Mouse (Mus musculus) midbrain, postnatal 0 days (tissue): ENCODE measurements at regions not wholly inside any gene's neighbourhood (a gene's known extent, or its start where the extent isn't known, plus 50 kb on each side); places are given as distances from the start of the nearest gene placed in this dataset.

Experiments used
- ATAC-seq: fragments of 200-750 bp; cut with Nextera tagmentation; 2 replicates; pipeline ENCODE4 v1.8.0; 2017; ENCODE audit warnings: moderate number of reproducible peaks, mild to moderate bottlenecking, moderate TSS enrichment, moderate library complexity; ENCODE audit not compliant: low FRiP score
- DNase-seq: peaks from one replicate; pipeline ENCODE4 v3.0.0-alpha.2; 2015; ENCODE audit warnings: low spot score
- H3K27ac ChIP-seq: fragments of 300-500 bp; sonication (generic); 2 replicates; pipeline ENCODE4 v1.5.1; 2014; ENCODE audit warnings: low read depth, mild to moderate bottlenecking, low read length, mixed read lengths
- H3K27me3 ChIP-seq: fragments of 300-500 bp; sonication (generic); 2 replicates; pipeline ENCODE4 v1.6.1; 2014; ENCODE audit warnings: low read length, control low read depth, mixed read lengths; ENCODE audit not compliant: insufficient read depth
- H3K36me3 ChIP-seq: fragments of 300-500 bp; sonication (generic); 2 replicates; pipeline ENCODE4 v1.6.1; 2014; ENCODE audit warnings: low read length, control low read depth, mixed read lengths; ENCODE audit not compliant: insufficient read depth
- H3K4me1 ChIP-seq: fragments of 300-500 bp; sonication (generic); 2 replicates; pipeline ENCODE4 v1.6.1; 2014; ENCODE audit warnings: mild to moderate bottlenecking, control low read depth, antibody characterized with exemption, low read length, mixed read lengths; ENCODE audit not compliant: insufficient read depth
- H3K4me2 ChIP-seq: fragments of 300-500 bp; sonication (generic); 2 replicates; pipeline ENCODE4 v1.6.1; 2014; ENCODE audit warnings: low read depth, mild to moderate bottlenecking, low read length, mixed read lengths; ENCODE audit not compliant: poor library complexity, severe bottlenecking
- H3K4me3 ChIP-seq: fragments of 300-500 bp; sonication (generic); 2 replicates; pipeline ENCODE4 v1.5.1; 2014; ENCODE audit warnings: low read depth, mild to moderate bottlenecking, low read length, moderate library complexity
- H3K9ac ChIP-seq: fragments of 300-500 bp; sonication (generic); replicated peaks from 2 replicates; pipeline ENCODE4 v1.6.1; 2014; ENCODE audit warnings: mild to moderate bottlenecking, low read length, moderate library complexity, mixed read lengths; ENCODE audit not compliant: poor library complexity, severe bottlenecking
- H3K9me3 ChIP-seq: fragments of 300-500 bp; sonication (generic); 2 replicates; pipeline ENCODE4 v1.6.1; 2016; ENCODE audit warnings: low read length, control low read depth
- CTCF ChIP-seq: IDR thresholded peaks from 2 replicates; pipeline ENCODE4 v1.5.1; 2016; ENCODE audit warnings: antibody characterized with exemption, mild to moderate bottlenecking
- WGBS: fragments of 180-500 bp; shearing (Covaris S2); extraction: QIAGEN DNeasy Blood & Tissue Kit; methylation state at CpG from one replicate; pipeline ENCODE4 v1.1.7; 2014; 5-methylcytosine and 5-hydroxymethylcytosine counted together

GRCm38 (mm10) chr6:104055996-104056395 lies 436.6 kb upstream of the Cntn6 start:
- H3K4me1 ChIP-seq = no peaks in the 10 kb centered on the region
- H3K4me3 ChIP-seq = no peak overlapping the region
- no peak for TF ChIP-seq CTCF
- ATAC-seq (no peak), DNase-seq (no peak)
- no peak overlapping the region for H3K4me2 ChIP-seq
- H3K9me3 ChIP-seq = no peaks in the 10 kb centered on the region
- H3K27me3 ChIP-seq = no peaks in the 10 kb centered on the region
- no peak overlapping the region for H3K27ac ChIP-seq
- H3K36me3 ChIP-seq = no peaks in the 10 kb centered on the region
- WGBS = 95% methylated on average over 1 of the region's 1 CpGs
- no peak overlapping the region for H3K9ac ChIP-seq

GRCm38 (mm10) chr6:104061692-104062263 lies 430.8 kb upstream of the Cntn6 start:
- H3K4me3 ChIP-seq = no peak overlapping the region

GRCm38 (mm10) chr6:104080581-104080980 lies 412.0 kb upstream of the Cntn6 start:
- Histone ChIP-seq H3K9ac (no peak overlapping the region), H3K9me3 (no peaks in the 10 kb centered on the region), H3K27ac (no peak overlapping the region), H3K27me3 (no peaks in the 10 kb centered on the region), H3K36me3 (no peaks in the 10 kb centered on the region), H3K4me3 (no peak overlapping the region), H3K4me1 (no peaks in the 10 kb centered on the region), H3K4me2 (no peak overlapping the region)
- 54% methylated on average over 3 of the region's 3 CpGs for WGBS
- peak; percentile 52 for DNase-seq
- ATAC-seq = no peak
- TF ChIP-seq CTCF = no peak

More at GRCm38 (mm10) chr6:104061692-104062263, 430.8 kb upstream of the Cntn6 start:
- Histone ChIP-seq H3K27me3 (no peaks in the 10 kb centered on the region), H3K9ac (no peak overlapping the region), H3K27ac (no peak overlapping the region), H3K9me3 (no peaks in the 10 kb centered on the region), H3K4me1 (no peaks in the 10 kb centered on the region), H3K4me2 (no peak overlapping the region), H3K36me3 (no peaks in the 10 kb centered on the region)
- DNase-seq (no peak), ATAC-seq (no peak)
- TF ChIP-seq CTCF = no peak

GRCm38 (mm10) chr6:104082242-104082641 lies 410.3 kb upstream of the Cntn6 start:
- H3K9me3 ChIP-seq = no peaks in the 10 kb centered on the region
- TF ChIP-seq CTCF = no peak
- ATAC-seq (no peak), DNase-seq (no peak)
- WGBS = 93% methylated on average over 2 of the region's 2 CpGs
- no peak overlapping the region for H3K4me3 ChIP-seq
- no peaks in the 10 kb centered on the region for H3K27me3 ChIP-seq
- no peak overlapping the region for H3K27ac ChIP-seq
- H3K9ac ChIP-seq = no peak overlapping the region
- no peak overlapping the region for H3K4me2 ChIP-seq
- H3K4me1 ChIP-seq = no peaks in the 10 kb centered on the region
- H3K36me3 ChIP-seq = no peaks in the 10 kb centered on the region

GRCm38 (mm10) chr6:104108386-104108785 lies 384.2 kb upstream of the Cntn6 start:
- Histone ChIP-seq H3K27ac (no peak overlapping the region), H3K4me1 (no peaks in the 10 kb centered on the region), H3K27me3 (no peaks in the 10 kb centered on the region), H3K4me3 (no peak overlapping the region), H3K9me3 (no peaks in the 10 kb centered on the region), H3K4me2 (no peak overlapping the region), H3K36me3 (no peaks in the 10 kb centered on the region), H3K9ac (no peak overlapping the region)
- no peak for DNase-seq
- WGBS = 80% methylated on average over 5 of the region's 5 CpGs
- ATAC-seq = no peak
- no peak for TF ChIP-seq CTCF
